ENCODE assay signal across 8 mouse cellular contexts in genomic region chr15:99223585-99224207, GRCm38 (mm10). TPM values are rescaled to one million over a fixed set of nuclear protein-coding genes. Genes with fewer than 3 reads are reported as not detected.
DNase-seq lines count a peak whose midpoint lies in the region; ATAC-seq and TF ChIP-seq lines count a peak whose summit lies in the region.

No protein-coding gene starts in this region.

- no peaks in the 10 kb centered on the region for H3K36me3 ChIP-seq in CH12.LX (replicated peaks in 1 of 2; ENCODE audit: control insufficient read depth in 1 of 2, insufficient read depth in 1 of 2, low read length in 1 of 2)
- H3K36me3 ChIP-seq in heart, embryonic 16.5 days (ENCODE audit: control insufficient read depth, insufficient read depth): no peaks in the 10 kb centered on the region
- no peaks in the 10 kb centered on the region for H3K36me3 ChIP-seq in liver, postnatal 0 days (replicated peaks; ENCODE audit: insufficient read depth, low read length)

- H3K27me3 ChIP-seq in CH12.LX (replicated peaks) (peaks cover 91% of the 10 kb centered on the region), Patski (peaks cover 6% of the 10 kb centered on the region)
- peaks cover 82% of the 10 kb centered on the region for H3K27me3 ChIP-seq in heart, embryonic 16.5 days (ENCODE audit: control insufficient read depth, insufficient read depth, low read length)
- peaks cover 90% of the 10 kb centered on the region for H3K27me3 ChIP-seq in liver, postnatal 0 days (ENCODE audit: insufficient read depth, low read length)

- dilution Hi-C loops in CH12.LX (cut with MboI; ENCODE audit: extremely low pct_ligation_motif_present, extremely low pct_unique_long_range_greater_than_20kb, low sequenced_read_pairs): no loop called here

- in situ Hi-C loops in CH12.LX (cut with MboI; ENCODE audit: low pct_ligation_motif_present, low pct_unique_long_range_greater_than_20kb, low sequenced_read_pairs): no loop called here
- in situ Hi-C loops in Patski (cut with MboI; ENCODE audit: low pct_unique_long_range_greater_than_20kb): no loop called here

- H3K9ac ChIP-seq in CH12.LX (ENCODE audit: insufficient read depth, low read depth): peak overlapping the region; percentile 16; the same call in 1 of the 2 replicates
- H3K9ac ChIP-seq in heart, embryonic 16.5 days (ENCODE audit: low read length): peak overlapping the region; percentile 44
- peak overlapping the region; percentile 38 for H3K9ac ChIP-seq in liver, postnatal 0 days (replicated peaks)

- peak overlapping the region; percentile 16 to 40 (median 34) for H3K4me3 ChIP-seq in CH12.LX (replicated peaks in 1 of 3; ENCODE audit: low read depth in 2 of 3, low read length in 2 of 3, poor library complexity in 1 of 3)
- H3K4me3 ChIP-seq in heart, embryonic 16.5 days (ENCODE audit: low read length): peak overlapping the region; percentile 53
- peak overlapping the region; percentile 49 for H3K4me3 ChIP-seq in liver, postnatal 0 days (ENCODE audit: low read depth, low read length)

- POLR2A ChIA-PET in Patski (lab: Charles Lee): interaction anchor here (0.9 kb wide), 1 partner anchor 24 kb away, joined by 3 read pairs; no protein-coding TSS in a partner anchor

- TF ChIP-seq CTCF in CH12.LX (conservative IDR thresholded peaks at IDR 0.05 in 1 of 2, IDR thresholded peaks at IDR 0.05 in 1 of 2; ENCODE audit: low read depth in 2 of 2, low read length in 2 of 2) (no peak), Patski (IDR thresholded peaks at IDR 0.05) (no peak)
- no peak for TF ChIP-seq CTCF in liver, postnatal 0 days (IDR thresholded peaks at IDR 0.05; ENCODE audit: low read depth)

- peak overlapping the region; percentile 79 for H3K4me2 ChIP-seq in CH12.LX (ENCODE audit: insufficient read depth, low read depth, poor library complexity, severe bottlenecking)
- peak overlapping the region; percentile 73 for H3K4me2 ChIP-seq in heart, embryonic 16.5 days (ENCODE audit: low read depth, low read length)
- peak overlapping the region; percentile 78 for H3K4me2 ChIP-seq in liver, postnatal 0 days (ENCODE audit: low read depth, low read length)

- no peak for TF ChIP-seq RAD21 in CH12.LX (IDR thresholded peaks at IDR 0.05; ENCODE audit: low read depth, low read length)

- peak; percentile 12 for ATAC-seq in Patski
- ATAC-seq in heart, embryonic 16.5 days (replicated peaks; ENCODE audit: extremely low read depth, insufficient read depth, low FRiP score): 0 out of 2 replicates have a peak, but pooled peaks have one; percentile 25
- ATAC-seq in liver, postnatal 0 days: peak; percentile 16; the same call in 1 of the 2 replicates

- no peaks in the 10 kb centered on the region for H3K79me2 ChIP-seq in CH12.LX (replicated peaks; ENCODE audit: control insufficient read depth, extremely low read depth, insufficient read depth, poor library complexity, severe bottlenecking)

- WGBS in heart, embryonic 16.5 days: under 1% methylated on average over 46 of the region's 46 CpGs
- WGBS in liver, postnatal 0 days (ENCODE audit: insufficient replicate concordance): 1% methylated on average over 38 of the region's 46 CpGs

- CTCF ChIA-PET in Patski (lab: Charles Lee): no interaction called here

- no peak for TF ChIP-seq EP300 in CH12.LX (IDR thresholded peaks at IDR 0.05; ENCODE audit: low read length)
- TF ChIP-seq EP300 in liver, postnatal 0 days (IDR thresholded peaks at IDR 0.05; ENCODE audit: low read depth): no peak

- TF ChIP-seq POLR2A in CH12.LX (IDR thresholded peaks at IDR 0.05; ENCODE audit: low read depth, low read length): no peak

- peaks cover 0 to 18% of the 10 kb centered on the region in 2 experiments; a peak in 2 of 4 replicates for H3K4me1 ChIP-seq in CH12.LX (ENCODE audit: control insufficient read depth in 1 of 2, insufficient read depth in 2 of 2)
- peaks cover 17% of the 10 kb centered on the region for H3K4me1 ChIP-seq in heart, embryonic 16.5 days (ENCODE audit: control insufficient read depth, insufficient read depth, low read length)
- peaks cover 10% of the 10 kb centered on the region for H3K4me1 ChIP-seq in liver, postnatal 0 days (ENCODE audit: insufficient read depth)

- H3K27ac ChIP-seq in CH12.LX (ENCODE audit: insufficient read depth, low read depth): no peak overlapping the region
- H3K27ac ChIP-seq in heart, embryonic 16.5 days (ENCODE audit: low read length): no peak overlapping the region
- no peak overlapping the region for H3K27ac ChIP-seq in liver, postnatal 0 days (ENCODE audit: low read depth)

- no peaks in the 10 kb centered on the region for H3K9me3 ChIP-seq in CH12.LX (replicated peaks; ENCODE audit: low read length)
- no peaks in the 10 kb centered on the region for H3K9me3 ChIP-seq in heart, embryonic 16.5 days (replicated peaks; ENCODE audit: control insufficient read depth, low read length)
- no peaks in the 10 kb centered on the region for H3K9me3 ChIP-seq in liver, postnatal 0 days (ENCODE audit: low read length)

- no peak for DNase-seq in CH12.LX (ENCODE audit: extremely low read depth)
- no peak for DNase-seq in Patski (ENCODE audit: low read depth, low spot score)
- peak; percentile 53 for DNase-seq in embryo, embryonic 10.5 days (ENCODE audit: low spot score)
- DNase-seq in kidney, postnatal 4 days: peak; percentile 58 to 61
- peak; percentile 47 for DNase-seq in liver, postnatal 0 days
- peak; percentile 56 for DNase-seq in retina, embryonic 14.5 days (ENCODE audit: low spot score)
- no peak for DNase-seq in natural killer cell, adult 2 months (ENCODE audit: low spot score in 2 of 2)

TF ChIP-seq in CH12.LX, 34 proteins besides CTCF, POLR2A, EP300 and RAD21:
- TF ChIP-seq HCFC1 (IDR thresholded peaks at IDR 0.05; ENCODE audit: low read depth, low read length) (no peak), USF1 (IDR thresholded peaks at IDR 0.05; ENCODE audit: low read depth, low read length) (no peak), UBTF (IDR thresholded peaks at IDR 0.05; ENCODE audit: low read depth, low read length) (no peak), TCF12 (IDR thresholded peaks at IDR 0.05; ENCODE audit: low read depth, low read length) (no peak), ELF1 (IDR thresholded peaks at IDR 0.05; ENCODE audit: low read depth, low read length) (no peak)

RNA-seq across cellular contexts. Expression of gene Kcnh3, which starts 1.0 kb away (rescaled TPM):
- not detected in 2 replicates for total RNA-seq in CH12.LX (2012; rRNA removed)
- not detected in 2 replicates for total RNA-seq in CH12.LX (2014; rRNA removed)
- polyA plus RNA-seq in CH12.LX (2012; ENCODE audit: insufficient read length, low read depth): not detected in 2 replicates
- 11.0 TPM for polyA plus RNA-seq in Patski (2021)
- polyA plus RNA-seq in heart, embryonic 16.5 days (2015; fragmentation: Nextera tagmentation; extraction: Ambion mirVana): 1.3 TPM in 2 replicates
- 0.05 and 0.07 TPM in 2 replicates for polyA plus RNA-seq in liver, postnatal 0 days (2015; fragmentation: Nextera tagmentation; extraction: Ambion mirVana)

RNA-seq across cellular contexts. Expression of gene Mcrs1, which starts 28.1 kb away (rescaled TPM):
- total RNA-seq in CH12.LX (2012; rRNA removed) (83.7 and 85.1 TPM in 2 replicates), CH12.LX (2014; rRNA removed) (94.5 and 105 TPM in 2 replicates)
- polyA plus RNA-seq in CH12.LX (2012; ENCODE audit: insufficient read length, low read depth) (73.4 and 75.9 TPM in 2 replicates), Patski (2021) (69.7 TPM)
- 155 and 163 TPM in 2 replicates for polyA plus RNA-seq in heart, embryonic 16.5 days (2015; fragmentation: Nextera tagmentation; extraction: Ambion mirVana)
- polyA plus RNA-seq in liver, postnatal 0 days (2015; fragmentation: Nextera tagmentation; extraction: Ambion mirVana): 25.1 and 27.2 TPM in 2 replicates

Comparison
In these comparisons a context has a peak if more than half of its experiments do, and no peak if none do; other contexts are left out.
1. DNase-seq: peak in embryo, embryonic 10.5 days (single experiment), kidney, postnatal 4 days (2 of 2), liver, postnatal 0 days (single experiment) and retina, embryonic 14.5 days (single experiment); none in CH12.LX (single experiment), Patski (single experiment) and natural killer cell, adult 2 months (0 of 2).
2. Peak in every context shown above with its lines, with median percentiles within 50 percentile points of each other: H3K4me2 ChIP-seq, H3K4me3 ChIP-seq, H3K9ac ChIP-seq and ATAC-seq.